Mouse (Mus musculus) intestine, postnatal 0 days (tissue): ENCODE measurements around the gene Pdzd2. TPM values are rescaled to one million over a fixed set of nuclear protein-coding genes. Genes with fewer than 3 reads are reported as not detected.

Experiments used
- ATAC-seq: fragments of 200-750 bp; cut with Nextera tagmentation; 2 replicates; pipeline ENCODE4 v1.8.0; 2017; ENCODE audit warnings: mild to moderate bottlenecking, moderate TSS enrichment, moderate library complexity
- H3K27ac ChIP-seq: fragments of 300-500 bp; sonication (generic); 2 replicates; pipeline ENCODE4 v1.5.1; 2014; ENCODE audit warnings: mild to moderate bottlenecking, low read depth, low read length, moderate library complexity
- H3K27me3 ChIP-seq: fragments of 300-500 bp; sonication (generic); replicated peaks from 2 replicates; pipeline ENCODE4 v1.6.1; 2014; ENCODE audit warnings: low read length, mixed read lengths; ENCODE audit not compliant: control insufficient read depth, insufficient read depth
- H3K36me3 ChIP-seq: fragments of 300-500 bp; sonication (generic); 2 replicates; pipeline ENCODE4 v1.6.1; 2014; ENCODE audit warnings: mild to moderate bottlenecking, moderate library complexity; ENCODE audit not compliant: control insufficient read depth, insufficient read depth
- H3K4me1 ChIP-seq: fragments of 300-500 bp; sonication (generic); replicated peaks from 2 replicates; pipeline ENCODE4 v1.6.1; 2014; ENCODE audit warnings: antibody characterized with exemption, low read length, mixed read lengths; ENCODE audit not compliant: control insufficient read depth, insufficient read depth
- H3K4me2 ChIP-seq: fragments of 300-500 bp; sonication (generic); replicated peaks from 2 replicates; pipeline ENCODE4 v1.6.1; 2014; ENCODE audit warnings: low read depth, mild to moderate bottlenecking, moderate library complexity
- H3K4me3 ChIP-seq: fragments of 300-500 bp; sonication (generic); 2 replicates; pipeline ENCODE4 v1.5.1; 2014; ENCODE audit warnings: low read depth, low read length
- H3K9ac ChIP-seq: fragments of 300-500 bp; sonication (generic); 2 replicates; pipeline ENCODE4 v1.6.1; 2014; ENCODE audit warnings: mild to moderate bottlenecking, low read depth, low read length
- H3K9me3 ChIP-seq: fragments of 300-500 bp; sonication (generic); 2 replicates; pipeline ENCODE4 v1.6.1; 2016; ENCODE audit warnings: mixed run types; ENCODE audit not compliant: control insufficient read depth
- CTCF ChIP-seq: sonication (generic); IDR thresholded peaks from 2 replicates; pipeline ENCODE4 v1.5.1; 2016; ENCODE audit warnings: low read depth, mild to moderate bottlenecking, control low read depth, antibody characterized with exemption, moderate library complexity
- WGBS: fragments of 180-500 bp; shearing (Covaris S2); extraction: QIAGEN DNeasy Blood & Tissue Kit; methylation state at CpG from one replicate; pipeline ENCODE4 v1.1.7; 2014; 5-methylcytosine and 5-hydroxymethylcytosine counted together
- polyA plus RNA-seq: library from polyadenylated mRNA; unstranded; fragments of >200 nt; fragmentation: Nextera tagmentation; extraction: Ambion mirVana; gene quantifications from 2 replicates; pipeline ENCODE4 v1.2.1, GENCODE M21; 2015

Pdzd2 gene
- polyA plus RNA-seq, 1 experiment from 2014 or later = 10.1 TPM

GRCm38 (mm10) chr15:12612944-12613675, 126.6 kb downstream of the Pdzd2 start:
- no peaks in the 10 kb centered on the region for H3K9me3 ChIP-seq
- H3K27ac ChIP-seq = no peak overlapping the region
- no peak for TF ChIP-seq CTCF
- H3K4me1 ChIP-seq = no peaks in the 10 kb centered on the region
- peak; percentile 38; the same call in 1 of the 2 replicates for ATAC-seq
- 35% methylated on average over 7 of the region's 7 CpGs for WGBS
- no peaks in the 10 kb centered on the region for H3K36me3 ChIP-seq
- H3K4me3 ChIP-seq = no peak overlapping the region
- no peak overlapping the region for H3K9ac ChIP-seq
- no peak overlapping the region for H3K4me2 ChIP-seq
- H3K27me3 ChIP-seq = no peaks in the 10 kb centered on the region

GRCm38 (mm10) chr15:12608090-12608489, 131.6 kb downstream of the Pdzd2 start:
- H3K36me3 ChIP-seq = no peaks in the 10 kb centered on the region
- TF ChIP-seq CTCF = no peak
- WGBS = 81% methylated on average over 6 of the region's 6 CpGs
- no peak overlapping the region for H3K27ac ChIP-seq
- no peak for ATAC-seq
- H3K27me3 ChIP-seq = no peaks in the 10 kb centered on the region
- no peaks in the 10 kb centered on the region for H3K4me1 ChIP-seq
- H3K4me2 ChIP-seq = no peak overlapping the region
- H3K9ac ChIP-seq = no peak overlapping the region
- no peak overlapping the region for H3K4me3 ChIP-seq
- H3K9me3 ChIP-seq = no peaks in the 10 kb centered on the region

GRCm38 (mm10) chr15:12606306-12606705, 133.4 kb downstream of the Pdzd2 start:
- WGBS = 62% methylated on average over 9 of the region's 9 CpGs

GRCm38 (mm10) chr15:12605239-12605993, 134.3 kb downstream of the Pdzd2 start:
- 59% methylated on average over 10 of the region's 10 CpGs for WGBS
- ATAC-seq = no peak
- Histone ChIP-seq H3K36me3 (no peaks in the 10 kb centered on the region), H3K9me3 (no peaks in the 10 kb centered on the region), H3K27me3 (no peaks in the 10 kb centered on the region), H3K4me1 (no peaks in the 10 kb centered on the region), H3K9ac (no peak overlapping the region), H3K4me3 (no peak overlapping the region), H3K4me2 (no peak overlapping the region), H3K27ac (no peak overlapping the region)
- no peak for TF ChIP-seq CTCF

More at GRCm38 (mm10) chr15:12606306-12606705, 133.4 kb downstream of the Pdzd2 start:
- Histone ChIP-seq H3K9ac (no peak overlapping the region), H3K27ac (no peak overlapping the region), H3K9me3 (no peaks in the 10 kb centered on the region), H3K4me3 (no peak overlapping the region), H3K27me3 (no peaks in the 10 kb centered on the region), H3K4me1 (no peaks in the 10 kb centered on the region), H3K36me3 (no peaks in the 10 kb centered on the region), H3K4me2 (no peak overlapping the region)
- ATAC-seq = no peak
- no peak for TF ChIP-seq CTCF

DNA sequence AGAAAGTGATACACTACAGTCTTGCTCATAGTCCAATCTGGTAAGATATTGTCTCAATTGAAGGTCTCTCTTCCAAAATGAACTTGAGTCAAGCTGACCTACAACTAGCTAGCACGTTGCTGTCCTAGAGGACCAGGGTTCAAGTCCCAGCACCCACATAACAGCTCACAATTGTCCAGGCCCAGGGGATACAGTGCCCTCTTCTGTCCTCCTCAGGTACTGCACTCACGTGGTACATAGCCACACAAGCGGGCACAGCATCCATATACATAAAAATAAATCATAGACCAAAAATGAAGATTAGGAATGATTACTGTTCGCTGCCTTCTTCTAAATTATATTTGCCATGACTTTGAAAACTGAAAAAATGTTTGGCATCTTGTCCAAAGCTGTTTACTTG, 136.1 kb downstream of the Pdzd2 start:
- WGBS = 97% methylated on average over 4 of the region's 4 CpGs
- no peak for ATAC-seq
- H3K4me1 ChIP-seq = no peaks in the 10 kb centered on the region
- H3K4me3 ChIP-seq = no peak overlapping the region
- H3K27me3 ChIP-seq = no peaks in the 10 kb centered on the region
- no peaks in the 10 kb centered on the region for H3K36me3 ChIP-seq
- no peak overlapping the region for H3K27ac ChIP-seq
- H3K9me3 ChIP-seq = no peaks in the 10 kb centered on the region
- TF ChIP-seq CTCF = peak; percentile 34
- H3K9ac ChIP-seq = no peak overlapping the region
- no peak overlapping the region for H3K4me2 ChIP-seq

- Histone ChIP-seq H3K27me3 (no peaks in the 10 kb centered on the region), H3K27ac (no peak overlapping the region), H3K9me3 (no peaks in the 10 kb centered on the region), H3K4me1 (no peaks in the 10 kb centered on the region), H3K4me3 (no peak overlapping the region), H3K9ac (no peak overlapping the region), H3K4me2 (no peak overlapping the region), H3K36me3 (no peaks in the 10 kb centered on the region)
- 67% methylated on average over 4 of the region's 4 CpGs for WGBS
- TF ChIP-seq CTCF = no peak
- no peak for ATAC-seq
Observed at GRCm38 (mm10) chr15:12593094-12593493, 146.6 kb downstream of the Pdzd2 start.
